Mouse (Mus musculus) C2C12 (cell line): ENCODE measurements at regions not wholly inside any gene's neighbourhood (a gene's known extent, or its start where the extent isn't known, plus 50 kb on each side); places are given as distances from the start of the nearest gene placed in this dataset.

ENCODE experiments used
- CTCF ChIP-seq: IDR thresholded peaks from one replicate; pipeline ENCODE4 v1.5.1; 2011; ENCODE audit not compliant: control insufficient read depth, insufficient read depth, insufficient read length
- USF1 ChIP-seq: IDR thresholded peaks from one replicate; pipeline ENCODE4 v1.6.1; 2011; ENCODE audit warnings: low read depth, mild to moderate bottlenecking, control low read depth, moderate library complexity

DNA sequence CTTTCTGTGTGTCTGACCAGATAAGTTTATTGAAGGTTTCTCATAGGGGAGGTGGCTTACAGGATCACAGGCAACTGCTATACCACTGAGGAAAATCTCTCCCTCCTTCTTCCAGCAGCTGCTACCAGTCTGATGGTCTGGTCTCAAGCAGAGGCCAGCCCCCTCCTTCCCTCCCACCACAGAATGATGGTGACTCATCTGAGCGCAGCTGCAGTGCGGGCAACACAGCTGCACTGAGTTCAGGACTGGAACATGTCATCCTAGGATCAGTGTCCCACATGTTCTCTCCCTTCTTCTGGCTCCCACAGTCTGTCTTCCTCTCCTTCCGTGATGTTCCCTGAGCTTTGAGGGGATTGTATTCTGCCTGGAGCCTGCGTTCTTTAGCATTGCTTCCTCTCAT is 375.1 kb upstream of the Zmiz1 start:
- TF ChIP-seq CTCF, result no peak
- no peak for TF ChIP-seq USF1
